Mouse (Mus musculus): Measurements from ENCODE around the gene E2f8. TPM values are rescaled to one million over a fixed set of nuclear protein-coding genes. Genes with fewer than 3 reads are reported as not detected.

E2f8 gene
- polyA plus RNA-seq, 1 experiment from 2014 or later: 0.93 TPM

GRCm38 (mm10) chr7:48883525-48884265 is 2.3 kb upstream of the E2f8 start:
- H3K4me3 ChIP-seq (ENCODE audit: low read depth, low read length): no peak overlapping the region
- no peaks in the 10 kb centered on the region for H3K27me3 ChIP-seq (replicated peaks; ENCODE audit: insufficient read depth, low read length)
- no peaks in the 10 kb centered on the region for H3K9me3 ChIP-seq (ENCODE audit: low read length)
- no peak overlapping the region for H3K9ac ChIP-seq (replicated peaks; ENCODE audit: low read depth)
- H3K36me3 ChIP-seq (ENCODE audit: insufficient read depth, low read length): no peaks in the 10 kb centered on the region
- TF ChIP-seq CTCF (IDR thresholded peaks at IDR 0.05): no peak
- no peak for TF ChIP-seq EP300 (IDR thresholded peaks at IDR 0.05)
- 77% methylated on average over 4 of the region's 4 CpGs for WGBS
- H3K4me2 ChIP-seq (replicated peaks; ENCODE audit: low read depth, low read length): no peak overlapping the region
- peaks cover 6% of the 10 kb centered on the region for H3K4me1 ChIP-seq (ENCODE audit: insufficient read depth, low read depth, low read length)
- DNase-seq (ENCODE audit: low spot score): no peak
- H3K27ac ChIP-seq (ENCODE audit: low read length): no peak overlapping the region
- no peak for ATAC-seq

- ATAC-seq: no peak
- H3K9ac ChIP-seq (replicated peaks; ENCODE audit: low read depth): 0 out of 2 replicates have a peak overlapping the region, but pooled peaks have one; percentile 13
- H3K36me3 ChIP-seq (ENCODE audit: insufficient read depth, low read length): no peaks in the 10 kb centered on the region
- no peaks in the 10 kb centered on the region for H3K9me3 ChIP-seq (ENCODE audit: low read length)
- no peaks in the 10 kb centered on the region for H3K27me3 ChIP-seq (replicated peaks; ENCODE audit: insufficient read depth, low read length)
- peak; percentile 58 for DNase-seq (ENCODE audit: low spot score)
- no peak overlapping the region for H3K27ac ChIP-seq (ENCODE audit: low read length)
- H3K4me2 ChIP-seq (replicated peaks; ENCODE audit: low read depth, low read length): peak overlapping the region; percentile 100
- H3K4me3 ChIP-seq (ENCODE audit: low read depth, low read length): peak overlapping the region; percentile 84
- peaks cover 6% of the 10 kb centered on the region for H3K4me1 ChIP-seq (ENCODE audit: insufficient read depth, low read depth, low read length)
- no peak for TF ChIP-seq EP300 (IDR thresholded peaks at IDR 0.05)
- no peak for TF ChIP-seq CTCF (IDR thresholded peaks at IDR 0.05)
- 1% methylated on average over 28 of the region's 28 CpGs for WGBS
Measured at GRCm38 (mm10) chr7:48881971-48882609, 694 bp upstream of the E2f8 start.

- WGBS: under 1% methylated on average over 67 of the region's 77 CpGs
Measured at GRCm38 (mm10) chr7:48880591-48881481, 560 bp downstream of the E2f8 start.

GRCm38 (mm10) chr7:48879574-48879973 is 1.8 kb downstream of the E2f8 start:
- Histone ChIP-seq H3K27ac (ENCODE audit: low read length) (no peak overlapping the region), H3K4me2 (replicated peaks; ENCODE audit: low read depth, low read length) (no peak overlapping the region), H3K4me1 (ENCODE audit: insufficient read depth, low read depth, low read length) (peaks cover 6% of the 10 kb centered on the region), H3K9me3 (ENCODE audit: low read length) (no peaks in the 10 kb centered on the region), H3K9ac (replicated peaks; ENCODE audit: low read depth) (no peak overlapping the region), H3K36me3 (ENCODE audit: insufficient read depth, low read length) (no peaks in the 10 kb centered on the region), H3K27me3 (replicated peaks; ENCODE audit: insufficient read depth, low read length) (no peaks in the 10 kb centered on the region), H3K4me3 (ENCODE audit: low read depth, low read length) (no peak overlapping the region)
- DNase-seq (ENCODE audit: low spot score) (no peak), ATAC-seq (no peak)
- TF ChIP-seq EP300 (IDR thresholded peaks at IDR 0.05) (no peak), CTCF (IDR thresholded peaks at IDR 0.05) (no peak)
- WGBS: 48% methylated on average over 3 of the region's 3 CpGs

More at GRCm38 (mm10) chr7:48880591-48881481, 560 bp downstream of the E2f8 start:
- ATAC-seq: peak; percentile 99
- Histone ChIP-seq H3K4me1 (ENCODE audit: insufficient read depth, low read depth, low read length) (peaks cover 6% of the 10 kb centered on the region), H3K9ac (replicated peaks; ENCODE audit: low read depth) (0 out of 2 replicates have a peak overlapping the region, but pooled peaks have one; percentile 12), H3K4me3 (ENCODE audit: low read depth, low read length) (peak overlapping the region; percentile 84), H3K9me3 (ENCODE audit: low read length) (no peaks in the 10 kb centered on the region), H3K4me2 (replicated peaks; ENCODE audit: low read depth, low read length) (peak overlapping the region; percentile 100), H3K27ac (ENCODE audit: low read length) (no peak overlapping the region), H3K36me3 (ENCODE audit: insufficient read depth, low read length) (no peaks in the 10 kb centered on the region), H3K27me3 (replicated peaks; ENCODE audit: insufficient read depth, low read length) (no peaks in the 10 kb centered on the region)
- DNase-seq (ENCODE audit: low spot score): peak; percentile 98
- TF ChIP-seq CTCF (IDR thresholded peaks at IDR 0.05): no peak
- TF ChIP-seq EP300 (IDR thresholded peaks at IDR 0.05): no peak

GRCm38 (mm10) chr7:48877786-48878390 is 3.5 kb downstream of the E2f8 start:
- Histone ChIP-seq H3K9ac (replicated peaks; ENCODE audit: low read depth) (no peak overlapping the region), H3K4me1 (ENCODE audit: insufficient read depth, low read depth, low read length) (peaks cover 6% of the 10 kb centered on the region), H3K36me3 (ENCODE audit: insufficient read depth, low read length) (no peaks in the 10 kb centered on the region), H3K27ac (ENCODE audit: low read length) (no peak overlapping the region), H3K4me3 (ENCODE audit: low read depth, low read length) (no peak overlapping the region), H3K4me2 (replicated peaks; ENCODE audit: low read depth, low read length) (no peak overlapping the region), H3K27me3 (replicated peaks; ENCODE audit: insufficient read depth, low read length) (no peaks in the 10 kb centered on the region), H3K9me3 (ENCODE audit: low read length) (no peaks in the 10 kb centered on the region)
- 52% methylated on average over 15 of the region's 15 CpGs for WGBS
- ATAC-seq (no peak), DNase-seq (ENCODE audit: low spot score) (no peak)
- TF ChIP-seq EP300 (IDR thresholded peaks at IDR 0.05): no peak
- TF ChIP-seq CTCF (IDR thresholded peaks at IDR 0.05): no peak

Measured in lung, postnatal 0 days (tissue).